Mouse (Mus musculus) MEL (cell line): Measurements from ENCODE around the gene Tomm40. TPM values are rescaled to one million over a fixed set of nuclear protein-coding genes. Genes with fewer than 3 reads are reported as not detected.

Source experiments
- DNase-seq: peaks from one replicate; pipeline ENCODE4 v3.0.0; 2011; ENCODE audit warnings: low read depth, low spot score
- H3K27ac ChIP-seq: 2 replicates; pipeline ENCODE4 v1.5.1; 2012; ENCODE audit warnings: low read depth, mild to moderate bottlenecking, control low read depth, low read length, moderate library complexity; ENCODE audit not compliant: control insufficient read depth
- H3K27me3 ChIP-seq, 2 experiments: fragments of 150-350 bp in 1 of 2; sonication (generic) in 1 of 2; 2 replicates each; pipeline ENCODE4 v1.6.1; 2012; ENCODE audit warnings: low read length in 2 of 2, mild to moderate bottlenecking in 2 of 2, improper control_type of control experiment in 1 of 2, moderate library complexity in 1 of 2; ENCODE audit not compliant: insufficient read depth in 2 of 2, control insufficient read depth in 1 of 2
- H3K36me3 ChIP-seq, 2 experiments: 2 replicates each; pipeline ENCODE4 v1.6.1; 2012 to 2014; ENCODE audit warnings: low read length in 2 of 2, improper control_type of control experiment in 1 of 2, inconsistent platforms in 1 of 2, mild to moderate bottlenecking in 1 of 2; ENCODE audit not compliant: insufficient read depth in 2 of 2, control insufficient read depth in 1 of 2
- H3K4me1 ChIP-seq, 2 experiments: fragments of 150-350 bp in 1 of 2; sonication (generic) in 1 of 2; 2 replicates each; pipeline ENCODE4 v1.6.1; 2012; ENCODE audit warnings: low read length in 2 of 2, improper control_type of control experiment in 1 of 2, mild to moderate bottlenecking in 1 of 2; ENCODE audit not compliant: insufficient read depth in 2 of 2, control insufficient read depth in 1 of 2
- H3K4me3 ChIP-seq, 2 experiments: fragments of 150-350 bp in 1 of 2; sonication (generic) in 1 of 2; 2 replicates each; pipeline ENCODE4 v1.5.1; 2012; ENCODE audit warnings: low read depth in 2 of 2, low read length in 2 of 2, mild to moderate bottlenecking in 2 of 2, moderate library complexity in 2 of 2, control low read depth in 1 of 2, improper control_type of control experiment in 1 of 2; ENCODE audit not compliant: control insufficient read depth in 1 of 2, insufficient read depth in 1 of 2
- H3K79me2 ChIP-seq: 2 replicates; pipeline ENCODE4 v1.6.1; 2012; ENCODE audit warnings: mild to moderate bottlenecking, low read length, moderate library complexity; ENCODE audit not compliant: control insufficient read depth, poor library complexity, insufficient read depth
- H3K9ac ChIP-seq: 2 replicates; pipeline ENCODE4 v1.6.1; 2012; ENCODE audit warnings: low read depth, mild to moderate bottlenecking, control low read depth, low read length, moderate library complexity; ENCODE audit not compliant: control insufficient read depth, poor library complexity, severe bottlenecking
- H3K9me3 ChIP-seq: fragments of 150-350 bp; sonication (generic); replicated peaks from 2 replicates; pipeline ENCODE4 v1.6.1; 2012; ENCODE audit warnings: mild to moderate bottlenecking, low read length, improper control_type of control experiment, moderate library complexity; ENCODE audit not compliant: insufficient read depth
- CHD2 ChIP-seq: IDR thresholded peaks from 2 replicates; pipeline ENCODE4 v1.6.1; 2011; ENCODE audit warnings: low read length, improper control_type of control experiment
- CTCF ChIP-seq, 3 experiments: IDR thresholded peaks in 2 of 3; conservative IDR thresholded peaks in 1 of 3; 2 replicates each; pipeline ENCODE4 v1.5.1; 2011 to 2012; ENCODE audit warnings: low read length in 3 of 3, low read depth in 2 of 3, mild to moderate bottlenecking in 2 of 3, improper control_type of control experiment in 1 of 3, inconsistent platforms in 1 of 3, mixed read lengths in 1 of 3, moderate library complexity in 1 of 3; ENCODE audit not compliant: control insufficient read depth in 1 of 3, insufficient read depth in 1 of 3, poor library complexity in 1 of 3, severe bottlenecking in 1 of 3
- ELF1 ChIP-seq: IDR thresholded peaks from 2 replicates; pipeline ENCODE4 v1.6.1; 2014; ENCODE audit warnings: low read depth, mild to moderate bottlenecking, inconsistent platforms, low read length, improper control_type of control experiment, moderate library complexity
- EP300 ChIP-seq, 2 experiments: IDR thresholded peaks; 2 replicates each; pipeline ENCODE4 v1.6.1; 2011; ENCODE audit warnings: improper control_type of control experiment in 2 of 2, low read length in 2 of 2, low read depth in 1 of 2, mild to moderate bottlenecking in 1 of 2
- ETS1 ChIP-seq: IDR thresholded peaks from 2 replicates; pipeline ENCODE4 v1.6.1; 2012; ENCODE audit warnings: low read depth, mild to moderate bottlenecking, inconsistent platforms, low read length, improper control_type of control experiment, moderate library complexity
- GABPA ChIP-seq: IDR thresholded peaks from 2 replicates; pipeline ENCODE4 v1.6.1; 2012; ENCODE audit warnings: low read depth, mild to moderate bottlenecking, inconsistent platforms, low read length, improper control_type of control experiment, moderate library complexity
- GATA1 ChIP-seq: IDR thresholded peaks from 2 replicates; pipeline ENCODE4 v1.6.1; 2011; ENCODE audit warnings: low read depth, low read length, improper control_type of control experiment
- HCFC1 ChIP-seq: IDR thresholded peaks from 2 replicates; pipeline ENCODE4 v1.6.1; 2012; ENCODE audit warnings: low read depth, mild to moderate bottlenecking, inconsistent platforms, low read length, improper control_type of control experiment, moderate library complexity
- MAX ChIP-seq: IDR thresholded peaks from 2 replicates; pipeline ENCODE4 v1.6.1; 2011; ENCODE audit warnings: low read length, improper control_type of control experiment
- MEF2A ChIP-seq: IDR thresholded peaks from 2 replicates; pipeline ENCODE4 v1.6.1; 2014; ENCODE audit warnings: low read depth, mild to moderate bottlenecking, inconsistent platforms, low read length, improper control_type of control experiment; ENCODE audit not compliant: poor library complexity, insufficient replicate concordance, severe bottlenecking; ENCODE audit errors: extremely low read depth
- MYC ChIP-seq: IDR thresholded peaks from 2 replicates; pipeline ENCODE4 v1.6.1; 2011; ENCODE audit warnings: low read depth, mild to moderate bottlenecking, low read length, improper control_type of control experiment, moderate library complexity
- NRF1 ChIP-seq: IDR thresholded peaks from 2 replicates; pipeline ENCODE4 v1.6.1; 2014; ENCODE audit warnings: low read depth, mild to moderate bottlenecking, inconsistent platforms, low read length, improper control_type of control experiment, moderate library complexity; ENCODE audit not compliant: poor library complexity, insufficient read depth, severe bottlenecking
- POLR2AphosphoS5 ChIP-seq: IDR thresholded peaks from 2 replicates; pipeline ENCODE4 v1.6.1; 2012; ENCODE audit warnings: low read depth, borderline replicate concordance, mild to moderate bottlenecking, inconsistent platforms, low read length, moderate library complexity, mixed read lengths
- TCF12 ChIP-seq: IDR thresholded peaks from 2 replicates; pipeline ENCODE4 v1.6.1; 2014; ENCODE audit warnings: low read depth, mild to moderate bottlenecking, inconsistent platforms, low read length, improper control_type of control experiment, moderate library complexity
- UBTF ChIP-seq: IDR thresholded peaks from 2 replicates; pipeline ENCODE4 v1.6.1; 2012; ENCODE audit warnings: low read depth, mild to moderate bottlenecking, inconsistent platforms, low read length, improper control_type of control experiment, moderate library complexity, borderline replicate concordance; ENCODE audit not compliant: insufficient read depth
- USF2 ChIP-seq, 2 experiments: IDR thresholded peaks; 2 replicates each; pipeline ENCODE4 v1.6.1; 2011 to 2012; ENCODE audit warnings: improper control_type of control experiment in 2 of 2, low read length in 2 of 2, borderline replicate concordance in 1 of 2, inconsistent platforms in 1 of 2, low read depth in 1 of 2, mild to moderate bottlenecking in 1 of 2; ENCODE audit not compliant: insufficient read depth in 1 of 2
- ZMIZ1 ChIP-seq: IDR thresholded peaks from 2 replicates; pipeline ENCODE4 v1.6.1; 2012; ENCODE audit warnings: low read depth, mild to moderate bottlenecking, inconsistent platforms, low read length, improper control_type of control experiment, moderate library complexity
- polyA plus RNA-seq, 2 experiments: library from polyadenylated mRNA; stranded (reverse) in 1 of 2; unstranded in 1 of 2; fragments of >175 nt in 1 of 2; fragments of >200 nt in 1 of 2; gene quantifications; 2 replicates each; pipeline versions ENCODE4 v1.2.1 to v1.2.4; 2012; ENCODE audit warnings: low replicate concordance in 2 of 2, low read depth in 1 of 2; ENCODE audit not compliant: insufficient read length in 2 of 2, insufficient read depth in 1 of 2, missing spikeins in 1 of 2
- total RNA-seq: library from RNA; depleted of rRNA; stranded (reverse); fragments of 300-350 nt; gene quantifications from 2 replicates; pipeline ENCODE4 v1.2.3, GENCODE M21; 2012

Gene Tomm40
- total and polyA plus RNA-seq, 3 experiments, result 294 to 403 TPM; not detected in 1

DNA sequence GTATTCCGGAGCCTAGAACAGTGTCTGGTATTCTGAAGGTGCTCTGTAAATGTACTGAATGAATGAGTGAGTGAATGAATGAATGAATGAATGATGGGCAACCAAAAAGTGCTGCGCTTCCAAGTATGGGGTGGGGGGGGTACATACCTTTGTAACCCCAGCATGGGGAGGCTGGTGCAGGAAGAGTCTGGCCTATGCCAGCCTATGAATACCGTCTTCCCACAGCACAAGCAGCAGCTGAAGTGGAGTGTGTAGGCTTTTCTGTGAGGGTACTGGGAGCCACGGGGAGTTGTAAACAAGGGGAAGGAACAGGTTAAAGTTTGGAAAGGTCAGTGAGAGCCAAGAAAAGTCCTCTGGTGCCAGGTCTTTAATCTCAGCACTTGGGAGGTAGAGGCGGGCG, 28.6 kb upstream of the Tomm40 start:
- TF ChIP-seq NRF1, result no peak
- no peak for TF ChIP-seq USF2 (IDR thresholded peaks at IDR 0.05; ENCODE audit: borderline replicate concordance in 1 of 2, insufficient read depth in 1 of 2, low read depth in 1 of 2, low read length in 2 of 2)
- no peak for TF ChIP-seq ETS1
- TF ChIP-seq EP300 (IDR thresholded peaks at IDR 0.05; ENCODE audit: low read depth in 1 of 2, low read length in 2 of 2), result no peak
- no peak for TF ChIP-seq CTCF (IDR thresholded peaks at IDR 0.05 in 2 of 3, conservative IDR thresholded peaks at IDR 0.05 in 1 of 3; ENCODE audit: control insufficient read depth in 1 of 3, insufficient read depth in 1 of 3, low read depth in 2 of 3, low read length in 3 of 3, poor library complexity in 1 of 3, severe bottlenecking in 1 of 3)
- TF ChIP-seq HCFC1, result no peak
- TF ChIP-seq MYC, result no peak
- no peak for TF ChIP-seq UBTF
- TF ChIP-seq, all 39 proteins: peak for 0
- Histone ChIP-seq H3K9ac (no peak overlapping the region), H3K4me3 (no peak overlapping the region), H3K36me3 (peaks cover 0 to 12% of the 10 kb centered on the region in 2 experiments; a peak in 2 of 4 replicates), H3K4me1 (peaks cover 8 to 17% of the 10 kb centered on the region in 2 experiments), H3K79me2 (no peaks in the 10 kb centered on the region), H3K27me3 (no peaks in the 10 kb centered on the region), H3K27ac (no peak overlapping the region), H3K9me3 (no peaks in the 10 kb centered on the region)
- no peak for DNase-seq

DNA sequence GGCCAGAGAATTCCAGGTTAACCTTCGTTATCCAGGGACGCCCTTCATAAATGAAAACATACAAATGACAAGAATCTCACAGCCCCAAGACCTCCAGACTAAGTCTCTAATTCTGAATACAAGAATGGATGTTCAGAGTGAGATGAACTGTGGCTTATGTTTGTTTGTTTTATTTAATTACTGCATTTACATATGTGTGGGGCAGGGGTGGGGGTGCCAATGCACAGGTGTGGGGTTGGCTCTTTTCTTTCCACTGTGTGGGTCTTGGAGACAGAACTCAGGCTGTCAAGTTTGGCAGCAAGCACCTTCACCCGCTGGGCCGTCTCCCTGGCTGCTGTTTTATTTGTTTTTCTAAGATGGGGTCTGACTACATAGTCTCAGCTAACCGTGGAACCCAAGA, 27.2 kb upstream of the Tomm40 start:
- Histone ChIP-seq H3K36me3 (peaks cover 0 to 9% of the 10 kb centered on the region in 2 experiments; a peak in 2 of 4 replicates), H3K27ac (no peak overlapping the region), H3K27me3 (no peaks in the 10 kb centered on the region)
- TF ChIP-seq POLR2AphosphoS5, result no peak
- TF ChIP-seq TCF12, result no peak
- no peak for TF ChIP-seq MAX
- no peak for TF ChIP-seq UBTF
- TF ChIP-seq GATA1, result no peak
- no peak for TF ChIP-seq ELF1
- TF ChIP-seq CHD2, result no peak
- TF ChIP-seq ZMIZ1, result no peak
- TF ChIP-seq ETS1, result no peak
- no peak for TF ChIP-seq GABPA
- no peak for TF ChIP-seq MYC
- no peak for TF ChIP-seq MEF2A
- TF ChIP-seq, all 39 proteins: peak for 0
- Histone ChIP-seq H3K4me3 (no peak overlapping the region), H3K9ac (no peak overlapping the region), H3K79me2 (no peaks in the 10 kb centered on the region), H3K9me3 (no peaks in the 10 kb centered on the region), H3K4me1 (peaks cover 7 to 13% of the 10 kb centered on the region in 2 experiments; a peak in 3 of 4 replicates)
- DNase-seq, result no peak
